Mouse (Mus musculus) heart, embryonic 15.5 days (tissue): Measurements from ENCODE around the gene Ryk. TPM values are rescaled to one million over a fixed set of nuclear protein-coding genes. Genes with fewer than 3 reads are reported as not detected.

Experiments
- polyA plus RNA-seq: library from polyadenylated mRNA; unstranded; fragments of >200 nt; fragmentation: Nextera tagmentation; extraction: Ambion mirVana; gene quantifications from 2 replicates; pipeline ENCODE4 v1.2.1, GENCODE M21; 2015

Ryk gene
- polyA plus RNA-seq, 1 experiment from 2014 or later: 18.7 TPM

Other genes with a start within 250 kb of the Ryk start
- gene Anapc13, start 208.6 kb upstream of the Ryk start, polyA plus RNA-seq: 216 and 286 TPM in 2 replicates
- 49.5 and 50.2 TPM in 2 replicates for gene Cep63, start 208.4 kb upstream of the Ryk start, polyA plus RNA-seq
- 38.9 and 45.6 TPM in 2 replicates for gene Amotl2, start 118.2 kb upstream of the Ryk start, polyA plus RNA-seq
- 6.0 and 9.6 TPM in 2 replicates for gene Slco2a1, start 153.8 kb downstream of the Ryk start, polyA plus RNA-seq